Mouse (Mus musculus) midbrain, embryonic 10.5 days (tissue): ENCODE measurements around the gene Ankrd45. TPM values are rescaled to one million over a fixed set of nuclear protein-coding genes. Genes with fewer than 3 reads are reported as not detected.

Experiments
- DNase-seq: peaks from one replicate; pipeline ENCODE4 v3.0.0-alpha.2; 2017; ENCODE audit warnings: low spot score
- H3K27ac ChIP-seq: fragments of 300-500 bp; sonication (generic); replicated peaks from 2 replicates; pipeline ENCODE4 v1.5.1; 2016; ENCODE audit warnings: mild to moderate bottlenecking
- H3K27me3 ChIP-seq: fragments of 300-500 bp; sonication (generic); 2 replicates; pipeline ENCODE4 v1.6.1; 2016; ENCODE audit warnings: low read depth, mild to moderate bottlenecking; ENCODE audit not compliant: poor library complexity, severe bottlenecking
- H3K36me3 ChIP-seq: fragments of 300-500 bp; sonication (generic); 2 replicates; pipeline ENCODE4 v1.6.1; 2016; ENCODE audit warnings: mild to moderate bottlenecking, moderate library complexity
- H3K4me1 ChIP-seq: fragments of 300-500 bp; sonication (generic); 2 replicates; pipeline ENCODE4 v1.6.1; 2016
- H3K4me3 ChIP-seq: fragments of 300-500 bp; sonication (generic); 2 replicates; pipeline ENCODE4 v1.5.1; 2016; ENCODE audit warnings: mild to moderate bottlenecking, moderate library complexity
- H3K9me3 ChIP-seq: fragments of 300-500 bp; sonication (generic); replicated peaks from 2 replicates; pipeline ENCODE4 v1.6.1; 2016; ENCODE audit warnings: mild to moderate bottlenecking
- WGBS: fragments of 180-500 bp; shearing (Covaris S2); methylation state at CpG from one replicate; pipeline ENCODE4 v1.1.7; 2016; 5-methylcytosine and 5-hydroxymethylcytosine counted together
- polyA plus RNA-seq: library from polyadenylated mRNA; unstranded; fragments of >200 nt; fragmentation: Nextera tagmentation; extraction: Ambion mirVana; gene quantifications from 2 replicates; pipeline ENCODE4 v1.2.1, GENCODE M21; 2016

Ankrd45 gene
- 5.2 and 5.7 TPM in 2 replicates for polyA plus RNA-seq

DNA sequence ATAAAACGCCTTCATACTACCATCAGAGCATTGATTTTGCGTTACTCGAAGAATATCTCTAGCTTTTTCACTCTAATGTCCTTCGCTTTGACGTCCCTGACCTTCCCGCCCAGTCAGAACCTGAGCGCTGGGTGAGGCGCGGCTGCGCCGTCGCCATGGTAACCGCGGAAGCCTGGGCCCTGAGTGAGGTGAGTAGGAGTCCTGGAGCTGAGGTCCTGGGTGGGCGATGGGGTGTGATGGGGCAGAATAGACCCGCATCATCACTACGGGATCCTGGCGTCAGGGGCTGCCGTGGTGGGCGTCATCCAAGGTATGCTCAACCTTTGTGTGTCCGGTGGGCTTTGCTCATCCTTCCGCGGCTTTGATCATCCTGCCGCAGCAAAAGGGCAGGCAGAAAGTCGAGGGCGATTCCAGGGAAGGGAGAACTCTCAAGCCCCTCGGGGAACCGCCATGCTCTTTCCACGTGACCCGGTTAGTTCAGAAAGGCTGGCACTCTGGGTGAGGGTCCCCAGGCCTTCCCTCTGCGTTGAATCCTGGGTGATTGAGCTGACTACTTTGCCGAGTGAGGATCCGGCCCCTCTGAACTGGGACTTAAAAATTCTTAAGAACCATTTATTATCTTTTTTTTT, at the start of gene Ankrd45:
Ankrd45 (plus strand) TSS at position 161 of the 629 bp plus-strand sequence.
- no peaks in the 10 kb centered on the region for H3K9me3 ChIP-seq
- 4% methylated on average over 33 of the region's 33 CpGs for WGBS
- peak within 1 kb of the TSS; percentile 23 for H3K27ac ChIP-seq
- H3K4me1 ChIP-seq: peaks cover 7% of the 10 kb centered on the region
- DNase-seq: peak; percentile 76
- no peaks in the 10 kb centered on the region for H3K36me3 ChIP-seq
- H3K4me3 ChIP-seq: peak within 1 kb of the TSS; percentile 54
- peaks cover 6% of the 10 kb centered on the region for H3K27me3 ChIP-seq

DNA sequence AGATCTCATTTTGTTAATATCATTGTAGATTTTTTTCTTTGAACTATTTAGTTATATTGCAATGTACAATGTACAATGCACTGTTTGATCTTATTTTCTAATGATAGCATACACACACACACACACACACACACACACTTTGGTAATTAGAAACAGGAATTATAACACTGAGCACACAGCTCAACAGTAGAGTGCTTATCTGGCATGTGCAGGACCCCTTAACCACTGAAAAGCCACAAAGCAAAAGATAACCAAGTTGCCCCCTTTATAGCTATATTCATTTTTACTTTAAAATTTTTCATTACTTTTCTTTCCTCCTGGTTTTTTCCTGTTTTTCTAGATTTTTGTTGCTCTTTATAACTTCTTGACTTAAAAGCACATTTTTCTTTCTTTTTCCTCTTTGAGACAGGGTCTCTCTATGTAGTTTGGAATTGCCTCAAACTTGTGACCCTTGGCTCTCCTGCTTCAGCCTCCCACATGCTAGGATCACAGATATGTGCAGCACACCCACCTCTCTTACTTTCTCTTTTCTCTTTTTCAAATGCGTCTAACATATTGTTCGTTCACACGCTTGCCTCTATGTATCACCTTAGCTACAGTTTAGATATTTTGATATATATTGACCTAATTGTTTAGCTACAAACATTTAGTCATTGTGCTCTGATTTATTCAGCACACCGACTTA, 42.6 kb upstream of the Ankrd45 start:
- Histone ChIP-seq H3K9me3 (no peaks in the 10 kb centered on the region), H3K4me1 (no peaks in the 10 kb centered on the region), H3K36me3 (peaks cover 72% of the 10 kb centered on the region), H3K27me3 (no peaks in the 10 kb centered on the region), H3K4me3 (no peak overlapping the region), H3K27ac (no peak overlapping the region)
- 93% methylated on average over 4 of the region's 4 CpGs for WGBS
- DNase-seq: no peak

- no peaks in the 10 kb centered on the region for H3K9me3 ChIP-seq
- no peak overlapping the region for H3K4me3 ChIP-seq
- H3K27ac ChIP-seq: no peak overlapping the region
- DNase-seq: no peak
- WGBS: 91% methylated on average over 1 of the region's 1 CpGs
- H3K27me3 ChIP-seq: no peaks in the 10 kb centered on the region
- no peaks in the 10 kb centered on the region for H3K4me1 ChIP-seq
- peaks cover 62% of the 10 kb centered on the region for H3K36me3 ChIP-seq
Observed at GRCm38 (mm10) chr1:161103842-161104241, 38.6 kb upstream of the Ankrd45 start.

- Histone ChIP-seq H3K36me3 (peaks cover 33% of the 10 kb centered on the region), H3K27me3 (no peaks in the 10 kb centered on the region), H3K4me3 (no peak overlapping the region), H3K4me1 (no peaks in the 10 kb centered on the region), H3K27ac (no peak overlapping the region), H3K9me3 (no peaks in the 10 kb centered on the region)
- no peak for DNase-seq
- 95% methylated on average over 8 of the region's 8 CpGs for WGBS
Observed at GRCm38 (mm10) chr1:161109216-161109615, 33.3 kb upstream of the Ankrd45 start.

- Histone ChIP-seq H3K36me3 (peaks cover 4% of the 10 kb centered on the region; the same call in 1 of the 2 replicates), H3K9me3 (no peaks in the 10 kb centered on the region), H3K4me3 (no peak overlapping the region), H3K27ac (no peak overlapping the region), H3K27me3 (no peaks in the 10 kb centered on the region), H3K4me1 (no peaks in the 10 kb centered on the region)
- DNase-seq: no peak
Observed at GRCm38 (mm10) chr1:161114591-161114990, 27.9 kb upstream of the Ankrd45 start.

DNA sequence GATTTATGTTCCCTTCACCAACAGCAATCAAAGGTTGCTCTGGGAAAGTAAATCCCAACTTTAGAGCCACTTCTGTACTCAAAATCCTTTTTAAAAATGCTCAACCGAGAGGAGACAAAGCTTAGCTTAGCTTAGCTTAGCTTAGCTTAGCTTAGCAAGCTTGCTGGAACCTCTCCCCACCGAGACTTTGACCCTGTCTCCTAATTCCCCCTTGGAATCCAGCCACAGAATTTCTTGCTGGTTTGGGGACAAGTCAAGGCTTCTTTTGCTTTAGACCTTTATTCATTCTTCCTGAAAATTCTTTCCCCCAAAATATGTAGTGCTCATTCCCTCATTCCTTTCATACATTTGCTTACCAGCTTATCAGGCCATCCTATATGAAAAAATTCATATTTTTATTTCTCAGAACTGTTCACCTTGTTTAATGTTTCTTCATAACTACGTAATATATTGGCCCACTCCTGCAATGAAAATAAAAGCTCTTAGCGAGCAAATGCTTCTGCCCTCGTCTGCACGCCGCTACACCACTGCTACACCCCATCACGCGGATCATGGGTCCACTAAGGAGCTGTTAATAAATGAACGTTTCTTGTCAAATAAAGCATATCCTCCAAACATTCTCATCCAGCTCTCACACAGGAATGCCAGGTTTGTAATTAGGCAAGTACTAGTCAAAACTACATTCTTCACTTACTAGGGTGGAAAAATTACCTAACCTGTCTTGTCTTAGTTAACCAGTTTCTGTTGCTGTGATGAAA, 19.7 kb upstream of the Ankrd45 start:
- H3K4me3 ChIP-seq: no peak overlapping the region
- WGBS: 91% methylated on average over 10 of the region's 10 CpGs
- no peak overlapping the region for H3K27ac ChIP-seq

DNA sequence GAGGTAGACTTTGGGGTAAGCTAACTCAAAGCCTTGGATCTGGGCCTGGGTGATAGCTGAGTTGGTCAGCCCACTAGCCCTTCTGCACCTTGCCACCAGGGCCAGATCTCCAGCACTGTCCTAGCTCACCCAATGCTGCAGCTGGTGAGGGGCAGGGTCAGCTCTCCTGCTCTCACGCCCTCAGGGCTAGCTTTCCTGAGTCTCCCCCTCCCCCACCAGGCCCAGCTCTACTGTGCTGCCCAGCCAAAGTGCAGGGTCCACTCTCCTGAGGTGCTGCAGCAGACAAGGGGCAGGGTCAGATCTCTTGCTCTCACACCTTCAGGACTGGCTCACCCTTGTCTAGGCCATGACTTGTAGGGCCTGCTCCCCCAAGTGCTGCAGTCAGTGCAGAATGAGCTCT, 16.0 kb upstream of the Ankrd45 start:
- H3K9me3 ChIP-seq: no peaks in the 10 kb centered on the region
- H3K27me3 ChIP-seq: no peaks in the 10 kb centered on the region
- H3K4me1 ChIP-seq: peaks cover 15% of the 10 kb centered on the region
- H3K36me3 ChIP-seq: peaks cover 12% of the 10 kb centered on the region
- WGBS: 82% methylated on average over 1 of the region's 1 CpGs
- no peak for DNase-seq
- H3K4me3 ChIP-seq: no peak overlapping the region
- no peak overlapping the region for H3K27ac ChIP-seq

More for the DNA sequence above, 19.7 kb upstream of the Ankrd45 start:
- Histone ChIP-seq H3K4me1 (no peaks in the 10 kb centered on the region; the same call in 1 of the 2 replicates), H3K9me3 (no peaks in the 10 kb centered on the region), H3K36me3 (peaks cover 20% of the 10 kb centered on the region), H3K27me3 (no peaks in the 10 kb centered on the region)
- no peak for DNase-seq

DNA sequence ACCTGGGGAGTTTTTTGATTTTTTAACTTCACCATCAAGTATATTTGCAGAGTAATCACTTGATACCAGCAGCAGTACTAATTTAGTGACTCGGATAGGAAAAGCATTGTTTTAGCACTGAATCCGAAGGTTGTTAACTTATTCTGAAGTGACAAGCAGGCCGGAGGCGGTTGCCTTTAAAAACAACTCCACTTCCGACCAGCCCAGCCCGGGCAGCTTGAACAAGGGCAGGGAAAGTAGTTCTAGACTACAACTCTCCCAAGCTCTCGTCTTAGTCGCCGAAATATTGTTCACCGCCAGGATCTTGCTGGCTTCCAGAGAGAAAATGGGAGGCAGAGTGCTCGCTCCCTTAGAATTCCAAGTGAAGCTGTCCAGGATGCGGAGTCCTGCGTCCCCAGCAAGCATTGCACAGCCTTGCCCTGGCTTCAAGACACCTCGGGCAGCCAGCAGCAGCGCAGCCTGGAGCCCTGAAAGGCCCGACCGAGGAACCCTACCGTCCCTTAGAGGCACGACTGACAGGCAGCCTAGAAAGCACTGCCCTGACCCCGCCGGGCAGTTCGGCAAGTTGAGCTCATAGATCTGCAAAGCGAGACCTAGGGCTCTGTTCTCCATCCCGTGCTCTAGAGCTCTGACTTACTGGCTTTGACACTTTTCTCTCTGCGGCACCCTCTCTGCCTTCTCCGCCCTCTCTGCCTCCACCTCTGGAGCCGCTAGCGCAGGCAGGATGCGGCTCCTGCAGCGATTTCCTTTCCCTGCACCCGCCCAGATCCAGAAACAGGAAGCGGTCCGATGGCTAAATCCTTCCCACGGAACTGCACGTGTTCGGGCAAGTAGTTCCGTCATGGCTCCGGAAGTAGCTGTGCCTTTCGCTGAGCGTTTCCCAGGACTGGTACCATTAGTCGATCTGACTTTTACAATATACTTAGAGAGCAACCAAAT, 11.5 kb upstream of the Ankrd45 start, which contains the start of gene Klhl20:
Klhl20 (minus strand) TSS at position 786 of the 939 bp plus-strand sequence.
- Histone ChIP-seq H3K4me1 (peaks cover 15% of the 10 kb centered on the region), H3K9me3 (no peaks in the 10 kb centered on the region), H3K27me3 (no peaks in the 10 kb centered on the region), H3K4me3 (peak within 1 kb of the TSS; percentile 94), H3K27ac (peak within 1 kb of the TSS; percentile 89), H3K36me3 (peaks cover 12% of the 10 kb centered on the region)
- peak; percentile 92 for DNase-seq
- 3% methylated on average over 41 of the region's 41 CpGs for WGBS

GRCm38 (mm10) chr1:161139496-161139895, 3.0 kb upstream of the Ankrd45 start:
- Histone ChIP-seq H3K4me3 (no peak overlapping the region), H3K9me3 (no peaks in the 10 kb centered on the region), H3K27ac (no peak overlapping the region), H3K4me1 (peaks cover 7% of the 10 kb centered on the region), H3K36me3 (no peaks in the 10 kb centered on the region), H3K27me3 (peaks cover 6% of the 10 kb centered on the region)
- WGBS: 94% methylated on average over 2 of the region's 2 CpGs
- no peak for DNase-seq

DNA sequence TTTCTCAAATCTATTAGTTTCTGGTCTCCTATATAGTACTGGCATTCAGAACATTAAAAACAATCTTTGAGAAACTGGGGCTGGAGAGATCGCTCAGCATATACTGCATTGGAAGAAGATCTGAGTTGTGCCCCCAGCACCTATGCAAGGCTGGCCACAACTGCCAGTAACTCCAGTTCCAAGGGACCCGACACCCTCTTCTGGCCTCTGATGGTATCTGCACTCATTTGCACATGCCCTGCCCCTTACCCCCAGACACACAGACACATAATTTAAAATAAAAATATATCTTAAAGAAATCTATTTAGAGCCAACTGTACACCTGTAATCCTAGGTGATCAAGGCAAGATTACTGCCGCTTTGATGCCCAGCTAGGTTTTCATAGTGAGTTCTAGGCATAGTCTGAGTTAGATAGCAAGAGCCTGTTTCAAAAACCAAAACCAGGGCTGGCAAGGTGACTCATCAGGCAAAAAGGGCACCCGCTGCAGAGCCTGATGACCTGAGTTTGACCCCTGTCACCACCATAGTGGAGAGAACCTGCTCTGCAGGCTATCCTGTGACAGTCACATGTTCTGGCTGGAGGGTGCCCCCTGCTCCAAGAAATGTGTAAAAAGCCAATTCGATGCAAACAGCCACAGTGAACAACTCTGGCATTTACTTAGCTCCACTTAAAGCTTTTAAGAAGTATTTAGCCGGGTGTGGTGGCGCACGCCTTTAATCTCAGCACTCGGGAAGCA, 2.3 kb upstream of the Ankrd45 start:
- H3K27me3 ChIP-seq: peaks cover 6% of the 10 kb centered on the region
- 87% methylated on average over 9 of the region's 9 CpGs for WGBS
- no peaks in the 10 kb centered on the region for H3K36me3 ChIP-seq
- no peak overlapping the region for H3K27ac ChIP-seq
- H3K4me3 ChIP-seq: no peak overlapping the region
- no peak for DNase-seq
- no peaks in the 10 kb centered on the region for H3K9me3 ChIP-seq
- peaks cover 7% of the 10 kb centered on the region for H3K4me1 ChIP-seq

GRCm38 (mm10) chr1:161143216-161143615, 725 bp downstream of the Ankrd45 start:
- Histone ChIP-seq H3K27me3 (peaks cover 6% of the 10 kb centered on the region), H3K36me3 (no peaks in the 10 kb centered on the region), H3K4me3 (peak overlapping the region; percentile 54), H3K27ac (no peak overlapping the region), H3K4me1 (peaks cover 7% of the 10 kb centered on the region), H3K9me3 (no peaks in the 10 kb centered on the region)
- DNase-seq: no peak
- WGBS: 91% methylated on average over 7 of the region's 7 CpGs
